In the genomic region with DNA sequence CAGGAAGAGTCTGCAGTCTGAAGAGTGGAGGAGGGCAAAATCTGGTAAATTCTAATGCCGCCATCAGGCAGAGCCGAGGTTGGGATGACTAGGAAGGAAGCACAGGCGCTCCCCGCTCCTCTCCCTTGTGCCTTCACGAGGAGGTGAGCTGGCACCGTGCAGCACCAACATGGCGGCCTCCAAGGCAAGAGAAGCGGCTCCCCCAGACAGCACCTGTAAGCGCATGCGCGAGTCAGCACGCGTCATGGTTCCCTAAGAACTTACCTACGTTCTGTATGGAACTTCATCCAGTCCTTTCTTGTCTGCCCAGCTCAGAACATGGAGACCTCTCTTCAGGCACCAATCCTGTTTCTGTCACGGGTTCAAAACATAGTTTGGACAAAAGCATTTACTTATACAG, we compare ENCODE assay signal across 15 mouse cellular contexts.
DNase-seq lines count a peak whose midpoint lies in the region; TF ChIP-seq lines count a peak whose summit lies in the region.
"Had no signal": no experiment of that assay in that cellular context is flagged by ENCODE, and none has a peak within 500 bp of the region (broad histone marks: within the 10 kb centered on the region; RNA-seq: fewer than 3 reads in every experiment).

No protein-coding gene starts in this region.

- H3K36me3 ChIP-seq in ES-E14 (ENCODE audit: control insufficient read depth, insufficient read depth, low read length, poor library complexity, severe bottlenecking), result no peaks in the 10 kb centered on the region
- H3K36me3 ChIP-seq: embryonic facial prominence, embryonic 12.5 days; forebrain, embryonic 15.5 days; hindbrain, embryonic 12.5 days had no signal

- no peak overlapping the region for H3K27ac ChIP-seq in ES-E14 (ENCODE audit: insufficient read depth, low read depth, low read length, poor library complexity, severe bottlenecking)
- H3K27ac ChIP-seq: embryonic facial prominence, embryonic 12.5 days; forebrain, embryonic 15.5 days; hindbrain, embryonic 12.5 days had no signal

- H3K4me1 ChIP-seq in ES-E14 (ENCODE audit: control insufficient read depth in 2 of 2, insufficient read depth in 2 of 2, low read length in 2 of 2, poor library complexity in 1 of 2), result no peaks in the 10 kb centered on the region; a peak in 1 of 4 replicates
- H3K4me1 ChIP-seq: embryonic facial prominence, embryonic 12.5 days; hindbrain, embryonic 12.5 days had no signal

- DNase-seq in spleen, postnatal 4 days (ENCODE audit: low spot score in 2 of 2), result peak; percentile 10 to 49
- no peak for DNase-seq in spleen, adult 12 weeks (ENCODE audit: low spot score)
- DNase-seq in ES-E14 (ENCODE audit: low read depth, low spot score), result no peak
- DNase-seq in testis, postnatal 10 days (ENCODE audit: low spot score), result peak; percentile 38
- DNase-seq in yolk sac, embryonic 10.5 days (ENCODE audit: low spot score), result no peak
- no peak for DNase-seq in kidney, adult 18-20 months
- DNase-seq: adrenal gland, postnatal 10 days; cerebellum, adult 11 months; cerebellum, adult 8-10 months; cerebellum, postnatal 25 days; gastrocnemius, postnatal 14 days; heart, postnatal 4 days had no signal

- 0 out of 2 replicates have a peak overlapping the region, but pooled peaks have one; percentile 2 for H3K9ac ChIP-seq in ES-E14 (ENCODE audit: insufficient read depth, low read depth, low read length, poor library complexity, severe bottlenecking)
- H3K9ac ChIP-seq: embryonic facial prominence, embryonic 12.5 days; forebrain, embryonic 15.5 days; hindbrain, embryonic 12.5 days had no signal

- in situ Hi-C loops in ES-E14 (cut with MboI; ENCODE audit: low sequenced_read_pairs in 2 of 2, unreplicated experiment in 2 of 2), result no loop called here

- H3K9me3 ChIP-seq in ES-E14 (ENCODE audit: control insufficient read depth, insufficient read depth, low read depth, low read length), result no peaks in the 10 kb centered on the region
- H3K9me3 ChIP-seq: embryonic facial prominence, embryonic 12.5 days; forebrain, embryonic 15.5 days; hindbrain, embryonic 12.5 days had no signal

- H3K4me3 ChIP-seq in ES-E14 (ENCODE audit: insufficient read depth in 1 of 2, low read depth in 1 of 2, low read length in 2 of 2, poor library complexity in 1 of 2, severe bottlenecking in 1 of 2), result peak overlapping the region; percentile 26 to 37; a peak in 3 of 4 replicates
- H3K4me3 ChIP-seq: embryonic facial prominence, embryonic 12.5 days; forebrain, embryonic 15.5 days; hindbrain, embryonic 12.5 days had no signal

TF ChIP-seq in ES-E14, 5 proteins besides CTCF, POLR2A, EP300 and RAD21:
- no peak for TF ChIP-seq HCFC1 (IDR thresholded peaks at IDR 0.05; ENCODE audit: borderline replicate concordance, insufficient read depth, low read length)
- TF ChIP-seq ZC3H11A (IDR thresholded peaks at IDR 0.05; ENCODE audit: borderline replicate concordance, low read depth, low read length), result no peak

Comparison
In these comparisons a context has a peak if more than half of its experiments do, and no peak if none do; other contexts are left out.
1. DNase-seq: peak in spleen, postnatal 4 days (2 of 2) and testis, postnatal 10 days (single experiment); none in spleen, adult 12 weeks (single experiment), ES-E14 (single experiment), yolk sac, embryonic 10.5 days (single experiment) and kidney, adult 18-20 months (single experiment).